Mouse (Mus musculus): Measurements from ENCODE around the gene Myadm. TPM values are rescaled to one million over a fixed set of nuclear protein-coding genes. Genes with fewer than 3 reads are reported as not detected.
"Not testable (repeated sequence)": the region's sequence is repeated elsewhere in the genome, so short reads cannot be mapped to it uniquely, and the experiment has no call there.

The Myadm gene
- total and polyA plus RNA-seq, 2 experiments from 2014 or later, result 24.2 to 39.4 TPM

DNA sequence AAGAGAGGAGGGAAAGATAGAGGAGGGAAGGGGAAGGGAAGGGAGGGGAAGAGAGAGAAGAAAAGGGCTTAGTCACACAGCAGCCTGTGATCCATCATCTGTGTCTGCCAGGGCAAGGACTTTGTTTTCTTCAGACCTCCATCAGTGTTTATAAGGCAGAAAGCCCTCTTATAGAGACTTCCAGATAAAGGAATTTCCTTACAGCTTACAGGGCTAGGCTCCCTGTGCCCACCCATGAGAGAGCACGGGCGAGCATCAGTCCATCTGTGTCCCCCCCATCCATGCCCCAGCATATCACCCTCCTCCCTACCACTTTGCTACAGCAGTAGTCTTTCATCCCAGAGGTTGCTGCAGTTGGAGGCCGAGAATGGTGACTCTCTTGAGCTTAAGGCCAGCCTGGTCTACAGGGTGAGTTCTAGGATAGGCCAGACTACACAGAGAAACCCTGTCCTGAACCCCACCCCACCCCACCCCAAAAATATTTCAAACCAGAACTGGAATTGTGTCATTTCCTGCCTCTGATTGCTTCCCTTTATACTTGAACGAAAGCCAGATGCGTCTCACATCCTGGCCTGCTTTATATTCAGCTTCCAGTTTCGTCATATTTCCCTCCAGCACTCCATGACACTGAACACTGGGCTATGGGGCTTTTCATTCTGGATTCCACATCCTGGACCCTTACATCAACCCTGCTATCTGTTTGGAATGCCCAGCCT lies 13.3 kb upstream of the Myadm start:
- Histone ChIP-seq H3K4me1 (ENCODE audit: insufficient read depth, low read length) (no peaks in the 10 kb centered on the region), H3K9ac (replicated peaks; ENCODE audit: low read length, poor library complexity, severe bottlenecking) (no peak overlapping the region), H3K9me3 (ENCODE audit: low read length) (no peaks in the 10 kb centered on the region), H3K4me3 (ENCODE audit: low read depth, low read length) (no peak overlapping the region), H3K36me3 (ENCODE audit: insufficient read depth, low read length) (no peaks in the 10 kb centered on the region), H3K27me3 (ENCODE audit: insufficient read depth, low read length) (no peaks in the 10 kb centered on the region), H3K4me2 (ENCODE audit: low read depth, low read length, poor library complexity, severe bottlenecking) (no peak overlapping the region), H3K27ac (ENCODE audit: low read depth, low read length) (no peak overlapping the region)
- ATAC-seq (ENCODE audit: low FRiP score) (no peak), DNase-seq (ENCODE audit: low spot score) (no peak)
- 55% methylated on average over 6 of the region's 6 CpGs for WGBS
- TF ChIP-seq CTCF (IDR thresholded peaks at IDR 0.05), result no peak

DNA sequence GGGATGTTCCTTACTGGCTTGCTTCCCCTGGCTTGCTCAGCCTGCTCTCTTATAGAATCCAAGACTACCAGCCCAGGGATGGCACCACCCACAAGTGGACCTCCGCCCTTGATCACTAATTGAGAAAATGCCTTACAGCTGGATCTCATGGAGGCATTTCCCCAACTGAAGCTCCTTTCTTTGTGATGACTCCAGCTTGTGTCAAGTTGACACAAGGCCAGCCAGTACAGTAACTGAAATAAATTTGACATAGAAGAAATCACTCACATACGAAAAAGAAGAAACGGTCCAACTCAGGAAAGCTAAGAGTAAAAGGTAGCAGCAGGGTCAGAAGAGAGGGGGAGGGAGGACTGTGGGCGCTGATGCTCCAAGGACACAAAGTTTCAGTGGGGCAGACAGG lies 12.1 kb upstream of the Myadm start:
- 63% methylated on average over 4 of the region's 4 CpGs for WGBS
- not testable (repeated sequence) for H3K27ac ChIP-seq (ENCODE audit: low read depth, low read length); H3K4me2 ChIP-seq (ENCODE audit: low read depth, low read length, poor library complexity, severe bottlenecking); ATAC-seq (ENCODE audit: low FRiP score); DNase-seq (ENCODE audit: low spot score); H3K9me3 ChIP-seq (ENCODE audit: low read length); H3K4me3 ChIP-seq (ENCODE audit: low read depth, low read length); H3K9ac ChIP-seq (replicated peaks; ENCODE audit: low read length, poor library complexity, severe bottlenecking); H3K36me3 ChIP-seq (ENCODE audit: insufficient read depth, low read length); H3K4me1 ChIP-seq (ENCODE audit: insufficient read depth, low read length); H3K27me3 ChIP-seq (ENCODE audit: insufficient read depth, low read length)

DNA sequence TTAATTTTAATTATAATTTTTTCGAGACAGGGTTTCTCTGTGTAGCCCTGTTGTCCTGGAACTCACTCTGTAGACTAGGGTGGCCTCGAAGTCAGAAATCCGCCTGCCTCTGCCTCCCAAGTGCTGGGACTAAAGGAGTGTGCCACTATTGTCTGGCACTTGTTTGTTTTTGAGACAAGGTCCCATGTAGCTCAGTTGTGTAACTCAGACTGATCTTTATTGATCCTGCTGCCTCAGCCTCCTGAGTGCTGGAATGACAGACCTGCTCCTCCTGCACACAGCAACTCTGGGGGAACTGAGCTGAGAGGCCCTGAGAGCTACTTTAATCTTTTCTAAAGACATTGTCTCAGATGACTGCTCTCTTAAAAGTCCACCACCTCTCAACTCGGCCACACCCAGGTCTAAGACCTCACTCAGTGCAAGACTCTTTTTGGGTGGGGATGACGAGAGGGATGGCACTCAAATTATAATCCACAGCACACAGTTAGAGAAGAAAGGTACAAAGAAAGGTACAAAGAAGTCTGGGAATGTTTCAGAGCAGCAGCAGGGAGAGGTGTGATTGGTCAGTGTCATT lies 8.7 kb upstream of the Myadm start:
- DNase-seq (ENCODE audit: low spot score), result no peak
- H3K36me3 ChIP-seq (ENCODE audit: insufficient read depth, low read length), result no peaks in the 10 kb centered on the region
- 63% methylated on average over 5 of the region's 5 CpGs for WGBS
- ATAC-seq (ENCODE audit: low FRiP score), result no peak
- no peaks in the 10 kb centered on the region for H3K9me3 ChIP-seq (ENCODE audit: low read length)
- no peak overlapping the region for H3K4me2 ChIP-seq (ENCODE audit: low read depth, low read length, poor library complexity, severe bottlenecking)
- no peak overlapping the region for H3K9ac ChIP-seq (replicated peaks; ENCODE audit: low read length, poor library complexity, severe bottlenecking)
- H3K4me1 ChIP-seq (ENCODE audit: insufficient read depth, low read length), result no peaks in the 10 kb centered on the region
- H3K27me3 ChIP-seq (ENCODE audit: insufficient read depth, low read length), result no peaks in the 10 kb centered on the region
- no peak overlapping the region for H3K4me3 ChIP-seq (ENCODE audit: low read depth, low read length)
- TF ChIP-seq CTCF (IDR thresholded peaks at IDR 0.05), result no peak
- H3K27ac ChIP-seq (ENCODE audit: low read depth, low read length), result no peak overlapping the region

DNA sequence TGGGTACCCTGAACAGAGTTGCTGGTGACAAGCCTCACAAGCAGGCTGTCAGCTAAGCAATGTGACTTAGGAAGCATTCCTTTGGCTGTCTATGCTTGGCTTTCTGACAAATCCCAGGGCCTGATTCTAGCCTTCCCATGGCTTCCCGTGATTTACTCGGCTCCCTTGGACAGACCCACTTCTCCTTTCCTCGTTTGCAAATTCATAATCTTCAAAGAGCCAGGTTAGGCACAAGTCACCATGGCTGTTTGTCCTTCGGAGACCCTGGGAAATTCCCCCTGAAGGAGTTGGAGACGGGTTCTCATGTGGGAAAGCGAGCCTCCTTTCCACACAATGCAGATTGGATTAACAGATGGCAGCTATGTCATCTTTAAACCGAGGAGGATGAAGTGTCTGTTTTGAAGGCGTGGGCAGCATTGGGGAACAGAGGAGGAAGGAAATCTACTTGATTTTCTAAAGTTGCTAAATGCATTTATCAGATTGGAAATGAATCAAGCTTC lies 8.2 kb upstream of the Myadm start:
- no peak for DNase-seq (ENCODE audit: low spot score)
- WGBS, result 45% methylated on average over 8 of the region's 8 CpGs
- no peaks in the 10 kb centered on the region for H3K27me3 ChIP-seq (ENCODE audit: insufficient read depth, low read length)

DNA sequence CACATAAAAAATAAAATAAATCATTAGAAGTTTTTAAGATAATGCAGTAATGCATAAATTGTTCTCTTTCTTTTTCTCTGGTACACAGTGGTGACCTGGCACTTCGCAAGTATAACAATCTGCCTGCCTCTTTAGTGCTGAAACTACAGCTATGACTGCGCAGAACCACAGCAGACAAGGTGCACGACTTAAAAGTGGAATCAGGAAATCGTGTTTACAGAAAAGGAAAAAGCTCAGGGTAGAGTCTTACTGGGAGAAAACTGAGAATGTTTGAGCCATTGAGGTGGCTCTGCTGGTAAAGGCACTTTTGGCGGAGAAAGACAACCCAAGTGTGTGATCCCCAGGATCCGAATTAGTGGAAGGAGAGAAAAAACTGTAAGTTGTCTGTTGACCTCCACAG lies 7.1 kb upstream of the Myadm start:
- no peak for TF ChIP-seq CTCF (IDR thresholded peaks at IDR 0.05)
- no peak overlapping the region for H3K4me2 ChIP-seq (ENCODE audit: low read depth, low read length, poor library complexity, severe bottlenecking)
- WGBS, result 84% methylated on average over 6 of the region's 6 CpGs
- H3K9ac ChIP-seq (replicated peaks; ENCODE audit: low read length, poor library complexity, severe bottlenecking), result no peak overlapping the region
- DNase-seq (ENCODE audit: low spot score) (no peak), ATAC-seq (ENCODE audit: low FRiP score) (no peak)
- no peak overlapping the region for H3K27ac ChIP-seq (ENCODE audit: low read depth, low read length)
- H3K27me3 ChIP-seq (ENCODE audit: insufficient read depth, low read length), result no peaks in the 10 kb centered on the region
- no peaks in the 10 kb centered on the region for H3K9me3 ChIP-seq (ENCODE audit: low read length)
- H3K4me1 ChIP-seq (ENCODE audit: insufficient read depth, low read length), result no peaks in the 10 kb centered on the region
- no peaks in the 10 kb centered on the region for H3K36me3 ChIP-seq (ENCODE audit: insufficient read depth, low read length)
- H3K4me3 ChIP-seq (ENCODE audit: low read depth, low read length), result no peak overlapping the region

More for the DNA sequence above, 8.2 kb upstream of the Myadm start:
- H3K4me2 ChIP-seq (ENCODE audit: low read depth, low read length, poor library complexity, severe bottlenecking), result no peak overlapping the region
- H3K9me3 ChIP-seq (ENCODE audit: low read length), result no peaks in the 10 kb centered on the region
- H3K36me3 ChIP-seq (ENCODE audit: insufficient read depth, low read length), result no peaks in the 10 kb centered on the region
- no peak overlapping the region for H3K27ac ChIP-seq (ENCODE audit: low read depth, low read length)
- no peak for ATAC-seq (ENCODE audit: low FRiP score)
- TF ChIP-seq CTCF (IDR thresholded peaks at IDR 0.05), result no peak
- no peak overlapping the region for H3K4me3 ChIP-seq (ENCODE audit: low read depth, low read length)
- H3K4me1 ChIP-seq (ENCODE audit: insufficient read depth, low read length), result no peaks in the 10 kb centered on the region
- no peak overlapping the region for H3K9ac ChIP-seq (replicated peaks; ENCODE audit: low read length, poor library complexity, severe bottlenecking)

DNA sequence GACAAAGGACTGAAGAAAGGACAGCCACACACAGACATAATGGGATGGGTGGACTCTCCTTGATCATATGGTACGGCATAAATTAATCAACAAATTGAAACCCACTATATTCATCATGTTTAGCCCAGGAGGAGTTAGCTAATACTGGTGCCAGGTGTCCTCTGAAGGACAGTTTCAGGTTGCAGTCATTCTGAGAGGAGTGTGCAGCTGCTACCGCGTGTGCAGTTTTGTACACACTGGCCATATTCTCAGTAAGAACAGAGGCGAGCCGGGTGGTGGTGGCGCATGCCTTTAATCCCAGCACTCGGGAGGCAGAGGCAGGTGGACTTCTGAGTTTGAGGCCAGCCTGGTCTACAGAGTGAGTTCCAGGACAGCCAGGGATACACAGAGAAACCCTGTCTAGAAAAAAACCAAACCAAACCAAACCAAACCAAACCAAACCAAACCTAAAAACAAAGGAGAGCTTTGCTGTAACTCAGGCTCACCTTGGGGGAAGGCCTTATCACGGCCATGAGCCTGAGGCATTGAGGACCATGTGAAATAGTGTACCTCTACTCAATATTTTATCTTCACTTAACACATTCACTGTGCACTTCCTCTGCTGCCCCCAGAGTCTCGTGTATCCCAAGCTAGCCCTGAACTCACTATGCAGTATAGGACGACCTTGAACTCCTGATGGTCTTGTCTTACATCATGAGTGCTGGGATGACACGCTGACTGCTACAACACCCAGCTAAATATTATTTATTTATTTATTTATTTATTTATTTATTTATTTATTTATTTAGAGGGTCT lies 5.6 kb upstream of the Myadm start:
- Histone ChIP-seq H3K4me3 (ENCODE audit: low read depth, low read length) (no peak overlapping the region), H3K9me3 (ENCODE audit: low read length) (no peaks in the 10 kb centered on the region), H3K27me3 (ENCODE audit: insufficient read depth, low read length) (no peaks in the 10 kb centered on the region), H3K4me1 (ENCODE audit: insufficient read depth, low read length) (no peaks in the 10 kb centered on the region; the same call in 1 of the 2 replicates), H3K9ac (replicated peaks; ENCODE audit: low read length, poor library complexity, severe bottlenecking) (no peak overlapping the region), H3K36me3 (ENCODE audit: insufficient read depth, low read length) (no peaks in the 10 kb centered on the region), H3K27ac (ENCODE audit: low read depth, low read length) (no peak overlapping the region), H3K4me2 (ENCODE audit: low read depth, low read length, poor library complexity, severe bottlenecking) (no peak overlapping the region)
- ATAC-seq (ENCODE audit: low FRiP score), result no peak
- no peak for TF ChIP-seq CTCF (IDR thresholded peaks at IDR 0.05)
- no peak for DNase-seq (ENCODE audit: low spot score)
- WGBS, result 93% methylated on average over 11 of the region's 11 CpGs
